8 mouse cellular contexts compared by ENCODE assay signal in genomic region chr2:178664977-178665376, GRCm38 (mm10).
DNase-seq lines count a peak whose midpoint lies in the region; ATAC-seq lines count a peak whose summit lies in the region.

No protein-coding gene starts in this region.

- no peak for DNase-seq in cerebellum, adult 11-12 months
- peak; percentile 84 for DNase-seq in ZHBTc4 (ENCODE audit: low read depth, low spot score)
- peak; percentile 88 for DNase-seq in embryo, embryonic 10 days (ENCODE audit: low spot score)
- DNase-seq in heart, postnatal 4 days = peak; percentile 70
- DNase-seq in layer of hippocampus, postnatal 10 days (ENCODE audit: low spot score in 2 of 2) = peak; percentile 60 to 72
- peak; percentile 83 for DNase-seq in mesoderm, embryonic 11.5 days (ENCODE audit: low read depth, low spot score)
- peak; percentile 51 to 64 for DNase-seq in spleen, postnatal 36 days (ENCODE audit: low spot score in 2 of 2)

- peak; percentile 40; the same call in 1 of the 2 replicates for ATAC-seq in cerebellum, adult (ENCODE audit: insufficient number of reproducible peaks, low FRiP score, low TSS enrichment)
